Mouse (Mus musculus) neural tube, embryonic 14.5 days (tissue): ENCODE data around the gene Ice2. TPM values are rescaled to one million over a fixed set of nuclear protein-coding genes. Genes with fewer than 3 reads are reported as not detected.

ENCODE experiments used
- ATAC-seq: fragments of 200-750 bp; cut with Nextera tagmentation; 2 replicates; pipeline ENCODE4 v1.8.0; 2017; ENCODE audit warnings: low read depth, mild to moderate bottlenecking, moderate TSS enrichment, moderate library complexity
- H3K27ac ChIP-seq: fragments of 300-500 bp; sonication (generic); 2 replicates; pipeline ENCODE4 v1.5.1; 2014; ENCODE audit warnings: low read depth, mild to moderate bottlenecking, control low read depth, low read length, moderate library complexity, mixed read lengths
- H3K27me3 ChIP-seq: fragments of 300-500 bp; sonication (generic); 2 replicates; pipeline ENCODE4 v1.6.1; 2014; ENCODE audit warnings: low read length; ENCODE audit not compliant: control insufficient read depth, insufficient read depth
- H3K36me3 ChIP-seq: fragments of 300-500 bp; sonication (generic); 2 replicates; pipeline ENCODE4 v1.6.1; 2014; ENCODE audit warnings: low read length, mixed read lengths; ENCODE audit not compliant: control insufficient read depth, insufficient read depth
- H3K4me1 ChIP-seq: fragments of 300-500 bp; sonication (generic); 2 replicates; pipeline ENCODE4 v1.6.1; 2014; ENCODE audit warnings: low read length; ENCODE audit not compliant: control insufficient read depth, insufficient read depth
- H3K4me2 ChIP-seq: fragments of 300-500 bp; sonication (generic); 2 replicates; pipeline ENCODE4 v1.6.1; 2014; ENCODE audit warnings: mild to moderate bottlenecking, low read depth, low read length, control low read depth
- H3K4me3 ChIP-seq: fragments of 300-500 bp; sonication (generic); 2 replicates; pipeline ENCODE4 v1.5.1; 2014; ENCODE audit warnings: low read depth, low read length, control low read depth, mixed read lengths
- H3K9ac ChIP-seq: fragments of 300-500 bp; sonication (generic); replicated peaks from 2 replicates; pipeline ENCODE4 v1.6.1; 2014; ENCODE audit warnings: low read depth, mild to moderate bottlenecking, control low read depth, low read length, mixed read lengths
- H3K9me3 ChIP-seq: fragments of 300-500 bp; sonication (generic); 2 replicates; pipeline ENCODE4 v1.6.1; 2016; ENCODE audit warnings: low read length; ENCODE audit not compliant: control insufficient read depth
- WGBS: fragments of 180-500 bp; shearing (Covaris S2); extraction: QIAGEN DNeasy Blood & Tissue Kit; methylation state at CpG from one replicate; pipeline ENCODE4 v1.1.7; 2014; 5-methylcytosine and 5-hydroxymethylcytosine counted together
- polyA plus RNA-seq: library from polyadenylated mRNA; unstranded; fragments of >200 nt; fragmentation: Nextera tagmentation; extraction: Ambion mirVana; gene quantifications from 2 replicates; pipeline ENCODE4 v1.2.1, GENCODE M21; 2014

Gene Ice2
- polyA plus RNA-seq, 1 experiment from 2014 or later, result 11.4 TPM

- Histone ChIP-seq H3K4me1 (peaks cover 11% of the 10 kb centered on the region; the same call in 1 of the 2 replicates), H3K4me2 (peak within 1 kb of the TSS; percentile 62), H3K36me3 (no peaks in the 10 kb centered on the region), H3K9ac (peak within 1 kb of the TSS; percentile 48), H3K9me3 (no peaks in the 10 kb centered on the region), H3K27ac (peak within 1 kb of the TSS; percentile 67), H3K4me3 (peak within 1 kb of the TSS; percentile 40), H3K27me3 (peaks cover 9% of the 10 kb centered on the region; the same call in 1 of the 2 replicates)
- peak; percentile 79 for ATAC-seq
- 10% methylated on average over 37 of the region's 37 CpGs for WGBS
Measured at GRCm38 (mm10) chr9:69453066-69453900, 55.6 kb downstream of the Ice2 start, which contains the start of gene Anxa2. Gene Anxa2 (plus strand): TSS chr9:69453620.

- Histone ChIP-seq H3K4me3 (peak overlapping the region; percentile 40), H3K27ac (peak overlapping the region; percentile 67), H3K27me3 (peaks cover 9% of the 10 kb centered on the region; the same call in 1 of the 2 replicates), H3K4me2 (peak overlapping the region; percentile 62), H3K9ac (peak overlapping the region; percentile 48), H3K9me3 (no peaks in the 10 kb centered on the region), H3K4me1 (peaks cover 11% of the 10 kb centered on the region; the same call in 1 of the 2 replicates), H3K36me3 (no peaks in the 10 kb centered on the region)
- WGBS, result 7% methylated on average over 31 of the region's 32 CpGs
- ATAC-seq, result peak; percentile 42; the same call in 1 of the 2 replicates
Measured at GRCm38 (mm10) chr9:69453901-69454666, 56.4 kb downstream of the Ice2 start.

- no peak overlapping the region for H3K27ac ChIP-seq
Measured at GRCm38 (mm10) chr9:69454691-69455090, 57.0 kb downstream of the Ice2 start.

DNA sequence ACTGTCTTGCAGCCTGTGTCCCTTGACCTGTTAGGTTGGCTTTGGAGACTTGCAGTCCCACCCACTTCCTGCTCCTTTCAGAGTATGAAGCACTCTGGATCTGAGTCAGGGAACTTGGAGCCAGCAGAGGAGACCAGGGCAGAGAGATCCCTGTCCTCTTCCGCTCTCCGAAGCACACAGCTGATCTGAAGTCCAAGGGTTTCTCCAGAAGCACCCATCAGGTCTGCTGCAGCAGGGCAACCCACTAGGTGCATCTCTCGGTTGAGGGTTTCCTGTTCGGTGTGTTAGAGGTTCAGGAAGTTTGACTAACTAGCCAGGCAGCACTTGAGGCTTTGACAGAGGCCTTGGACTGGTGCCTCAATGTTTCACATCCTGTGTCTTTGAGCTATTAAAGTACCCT lies 57.7 kb downstream of the Ice2 start:
- no peaks in the 10 kb centered on the region for H3K36me3 ChIP-seq
- H3K4me2 ChIP-seq, result peak overlapping the region; percentile 33; the same call in 1 of the 2 replicates
- no peak overlapping the region for H3K27ac ChIP-seq
- WGBS, result 78% methylated on average over 4 of the region's 4 CpGs
- no peaks in the 10 kb centered on the region for H3K9me3 ChIP-seq
- H3K9ac ChIP-seq, result no peak overlapping the region
- H3K4me3 ChIP-seq, result no peak overlapping the region; the same call in 1 of the 2 replicates
- ATAC-seq, result no peak
- peaks cover 11% of the 10 kb centered on the region; the same call in 1 of the 2 replicates for H3K4me1 ChIP-seq
- peaks cover 9% of the 10 kb centered on the region; the same call in 1 of the 2 replicates for H3K27me3 ChIP-seq

More at GRCm38 (mm10) chr9:69454691-69455090, 57.0 kb downstream of the Ice2 start:
- Histone ChIP-seq H3K27me3 (peaks cover 9% of the 10 kb centered on the region; the same call in 1 of the 2 replicates), H3K9ac (no peak overlapping the region), H3K4me3 (peak overlapping the region; percentile 40; the same call in 1 of the 2 replicates), H3K9me3 (no peaks in the 10 kb centered on the region), H3K4me2 (peak overlapping the region; percentile 62; the same call in 1 of the 2 replicates), H3K36me3 (no peaks in the 10 kb centered on the region), H3K4me1 (peaks cover 11% of the 10 kb centered on the region; the same call in 1 of the 2 replicates)
- ATAC-seq, result no peak
- 69% methylated on average over 4 of the region's 4 CpGs for WGBS

DNA sequence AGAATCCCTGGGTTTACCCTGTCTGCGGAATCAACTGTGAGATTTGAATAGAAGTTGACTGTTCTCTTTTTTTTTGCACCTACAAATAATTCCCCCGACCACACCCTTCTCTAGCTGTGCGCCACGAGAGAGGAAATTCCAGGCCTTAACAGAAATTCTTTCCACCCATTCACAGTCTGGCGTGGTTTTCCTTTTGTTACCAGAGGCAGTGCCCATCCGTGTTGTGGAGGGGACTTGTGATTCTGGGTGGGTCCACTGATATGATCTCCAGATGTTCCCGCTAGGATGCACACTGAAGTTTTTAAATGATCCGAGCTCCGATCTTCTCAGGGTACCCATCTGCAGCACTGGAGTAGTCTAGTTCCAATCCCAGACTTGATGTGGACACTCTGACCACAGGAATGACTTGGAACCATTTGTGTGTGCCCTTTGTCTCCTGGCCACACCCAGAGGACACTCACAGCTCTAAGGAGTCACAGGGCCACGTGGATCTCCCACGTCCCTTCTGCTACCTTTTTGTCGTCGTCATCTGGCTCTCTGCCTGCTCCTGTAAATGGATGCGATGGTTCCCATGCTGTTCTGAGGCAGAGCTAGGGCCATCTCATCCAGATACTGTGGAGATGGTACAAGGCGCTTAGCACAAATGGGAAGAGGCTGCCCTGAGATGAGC lies 58.8 kb downstream of the Ice2 start:
- peaks cover 11% of the 10 kb centered on the region; the same call in 1 of the 2 replicates for H3K4me1 ChIP-seq
- 81% methylated on average over 15 of the region's 15 CpGs for WGBS
- no peak overlapping the region for H3K9ac ChIP-seq
- H3K4me2 ChIP-seq, result no peak overlapping the region
- H3K27ac ChIP-seq, result no peak overlapping the region
- H3K4me3 ChIP-seq, result no peak overlapping the region
- H3K9me3 ChIP-seq, result no peaks in the 10 kb centered on the region
- ATAC-seq, result no peak
- no peaks in the 10 kb centered on the region for H3K36me3 ChIP-seq
- peaks cover 9% of the 10 kb centered on the region; the same call in 1 of the 2 replicates for H3K27me3 ChIP-seq

GRCm38 (mm10) chr9:69457143-69457542 lies 59.4 kb downstream of the Ice2 start:
- Histone ChIP-seq H3K9ac (no peak overlapping the region), H3K9me3 (no peaks in the 10 kb centered on the region), H3K36me3 (no peaks in the 10 kb centered on the region), H3K4me3 (no peak overlapping the region), H3K27me3 (peaks cover 9% of the 10 kb centered on the region; the same call in 1 of the 2 replicates), H3K4me2 (no peak overlapping the region), H3K4me1 (peaks cover 11% of the 10 kb centered on the region; the same call in 1 of the 2 replicates), H3K27ac (no peak overlapping the region)
- WGBS, result 94% methylated on average over 3 of the region's 3 CpGs
- no peak for ATAC-seq

GRCm38 (mm10) chr9:69457747-69458625 lies 60.3 kb downstream of the Ice2 start:
- Histone ChIP-seq H3K9me3 (no peaks in the 10 kb centered on the region), H3K9ac (no peak overlapping the region), H3K27me3 (peaks cover 9% of the 10 kb centered on the region; the same call in 1 of the 2 replicates), H3K4me3 (no peak overlapping the region), H3K4me2 (no peak overlapping the region), H3K4me1 (peaks cover 11% of the 10 kb centered on the region; the same call in 1 of the 2 replicates), H3K36me3 (no peaks in the 10 kb centered on the region), H3K27ac (peak overlapping the region; percentile 13; the same call in 1 of the 2 replicates)
- WGBS, result 54% methylated on average over 14 of the region's 14 CpGs
- no peak for ATAC-seq
